Mouse (Mus musculus) embryo, embryonic 11.5 days (tissue): ENCODE measurements around the gene Tssc4.

Experiments
- DNase-seq: peaks from one replicate; pipeline ENCODE4 v3.0.0-alpha.2; 2012; ENCODE audit warnings: low read depth, low spot score

Tssc4 gene

GRCm38 (mm10) chr7:143068316-143068881 lies 650 bp upstream of the Tssc4 start:
- no peak for DNase-seq

- no peak for DNase-seq
Observed at GRCm38 (mm10) chr7:143069751-143070400, 827 bp downstream of the Tssc4 start.

- no peak for DNase-seq
Observed at GRCm38 (mm10) chr7:143070506-143071070, 1.5 kb downstream of the Tssc4 start.

GRCm38 (mm10) chr7:143072605-143073004 lies 3.6 kb downstream of the Tssc4 start:
- no peak for DNase-seq

- no peak for DNase-seq
Observed at GRCm38 (mm10) chr7:143073086-143073485, 4.0 kb downstream of the Tssc4 start.

- no peak for DNase-seq
Observed at GRCm38 (mm10) chr7:143075394-143075793, 6.3 kb downstream of the Tssc4 start.

- no peak for DNase-seq
Observed at GRCm38 (mm10) chr7:143077351-143077750, 8.3 kb downstream of the Tssc4 start.

- no peak for DNase-seq
Observed at GRCm38 (mm10) chr7:143082024-143082423, 13.0 kb downstream of the Tssc4 start.

GRCm38 (mm10) chr7:143083708-143084107 lies 14.7 kb downstream of the Tssc4 start:
- DNase-seq, result no peak

GRCm38 (mm10) chr7:143086366-143086765 lies 17.3 kb downstream of the Tssc4 start:
- no peak for DNase-seq

- DNase-seq, result peak; percentile 36
Observed at GRCm38 (mm10) chr7:143087070-143087579, 18.1 kb downstream of the Tssc4 start.

- DNase-seq, result no peak
Observed at GRCm38 (mm10) chr7:143093847-143094246, 24.8 kb downstream of the Tssc4 start.

GRCm38 (mm10) chr7:143094592-143095553 lies 25.8 kb downstream of the Tssc4 start, which contains the start of gene Trpm5:
TSS of gene Trpm5 (minus strand) at chr7:143094642.
- DNase-seq, result peak; percentile 58

- DNase-seq, result no peak
Observed at GRCm38 (mm10) chr7:143095554-143095907, 26.5 kb downstream of the Tssc4 start.

GRCm38 (mm10) chr7:143100759-143101158 lies 31.7 kb downstream of the Tssc4 start:
- no peak for DNase-seq

GRCm38 (mm10) chr7:143105258-143105897 lies 36.3 kb downstream of the Tssc4 start:
- DNase-seq, result no peak

- no peak for DNase-seq
Observed at GRCm38 (mm10) chr7:143106062-143106461, 37.0 kb downstream of the Tssc4 start, which contains the start of gene Kcnq1. TSS of gene Kcnq1 (plus strand) at chr7:143106362.

GRCm38 (mm10) chr7:143106672-143107465 lies 37.8 kb downstream of the Tssc4 start:
- no peak for DNase-seq

- no peak for DNase-seq
Observed at GRCm38 (mm10) chr7:143108200-143108599, 39.2 kb downstream of the Tssc4 start.

GRCm38 (mm10) chr7:143108996-143109660 lies 40.1 kb downstream of the Tssc4 start:
- no peak for DNase-seq
